Mouse (Mus musculus) stomach, postnatal 0 days (tissue): ENCODE results near the gene Zbed4.

ENCODE experiments used
- CTCF ChIP-seq: IDR thresholded peaks from 2 replicates; pipeline ENCODE4 v1.5.1; 2016; ENCODE audit warnings: antibody characterized with exemption, low read depth, mild to moderate bottlenecking, moderate library complexity
- EP300 ChIP-seq: optimal IDR thresholded peaks from 2 replicates; pipeline ENCODE3; 2016; ENCODE audit warnings: antibody characterized with exemption

GRCm38 (mm10) chr15:88708204-88708603 is 43.3 kb upstream of the Zbed4 start:
- TF ChIP-seq CTCF (no peak), EP300 (no peak)
